Mouse (Mus musculus) layer of hippocampus, adult 18-20 months (tissue): ENCODE data around the gene Bcl2l12. TPM values are rescaled to one million over a fixed set of nuclear protein-coding genes. Genes with fewer than 3 reads are reported as not detected.
A peak's percentile ranks its signal among the peaks of the same experiment; 100 is the strongest.
"Not testable (repeated sequence)": the region's sequence is repeated elsewhere in the genome, so short reads cannot be mapped to it uniquely, and the experiment has no call there.

ENCODE experiments used
- DNase-seq, 2 experiments: peaks; one replicate each; pipeline ENCODE4 v3.0.0; 2022; ENCODE audit warnings: low spot score in 2 of 2
- long read RNA-seq: library from polyadenylated mRNA; stranded (forward); transcript quantifications from one replicate; pipeline ENCODE4 v2.0.0, GENCODE M21; 2021
- total RNA-seq, 2 experiments: library from RNA; stranded (reverse); gene quantifications; 2 replicates each; pipeline ENCODE4 v1.2.3; 2021

The Bcl2l12 gene
- 1 to 10 TPM; 3.1 TPM for total RNA-seq
- long read RNA-seq = 0 reads

DNA sequence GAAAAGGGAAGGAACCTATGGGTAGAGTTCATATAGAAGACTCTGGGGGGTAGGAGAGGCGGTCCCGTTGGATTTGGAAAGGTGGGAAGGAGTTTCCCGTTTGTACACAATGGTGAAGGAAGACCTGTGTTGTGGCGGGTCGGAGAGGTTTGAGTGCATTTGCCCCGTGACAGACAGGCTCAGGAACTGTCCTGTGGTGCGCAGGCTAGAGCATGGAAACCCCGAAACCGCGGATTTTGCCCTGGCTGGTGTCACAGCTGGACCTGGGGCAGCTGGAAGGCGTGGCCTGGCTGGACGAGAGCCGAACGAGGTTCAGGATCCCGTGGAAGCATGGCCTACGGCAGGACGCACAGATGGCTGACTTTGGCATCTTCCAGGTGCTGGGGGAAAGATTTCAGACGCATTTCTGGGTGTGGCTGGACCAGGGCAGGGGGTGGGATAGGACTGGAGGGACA lies at the start of gene Bcl2l12:
Gene Bcl2l12 (minus strand): TSS at position 212 of the 455 bp plus-strand sequence.
- DNase-seq = no peak

DNA sequence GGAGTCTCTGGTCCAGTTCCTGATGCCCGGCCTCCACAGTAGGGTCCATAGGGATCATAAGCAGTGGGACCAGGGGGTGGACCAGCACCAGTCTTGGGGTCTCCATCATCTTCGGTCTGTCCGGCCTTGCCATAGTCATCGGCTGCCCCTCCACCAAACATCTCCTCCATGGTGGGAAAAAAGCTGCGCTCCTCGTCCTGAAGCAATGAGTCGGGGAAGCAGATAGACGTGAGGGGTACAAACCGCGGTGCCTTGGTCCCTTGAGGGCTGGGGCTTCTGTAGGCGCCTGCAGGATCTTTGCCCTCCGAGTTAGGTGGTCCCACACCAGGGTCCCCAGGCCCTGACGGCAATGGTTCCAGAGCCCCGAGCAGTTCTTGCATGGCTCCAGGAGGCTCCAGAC lies 49.0 kb upstream of the Bcl2l12 start:
- no peak for DNase-seq

DNA sequence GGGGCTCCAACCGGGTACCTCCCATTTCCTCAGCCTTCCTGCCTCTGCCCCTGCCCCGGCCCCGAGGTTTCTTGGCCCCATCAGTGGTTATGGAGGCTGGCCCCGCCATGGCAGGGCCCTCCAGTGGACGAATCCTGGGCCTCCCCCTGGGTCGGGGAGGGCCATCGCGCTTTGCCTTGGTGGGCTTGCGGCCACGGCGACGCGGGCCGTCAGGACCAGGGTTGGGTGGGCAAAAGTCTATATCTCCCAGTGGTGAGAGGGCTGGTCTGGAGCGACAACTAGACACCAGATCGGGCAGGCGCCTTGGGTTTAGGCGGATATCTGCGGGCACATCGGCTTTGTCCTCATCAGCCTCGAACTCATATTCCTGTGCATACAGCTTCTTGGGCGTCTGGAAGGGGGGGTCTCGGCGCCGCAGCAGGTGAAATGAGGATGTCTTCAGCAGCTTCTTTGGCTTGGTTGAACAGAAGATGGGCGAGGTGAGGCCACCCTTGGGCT lies 48.4 kb upstream of the Bcl2l12 start:
- no peak for DNase-seq

DNA sequence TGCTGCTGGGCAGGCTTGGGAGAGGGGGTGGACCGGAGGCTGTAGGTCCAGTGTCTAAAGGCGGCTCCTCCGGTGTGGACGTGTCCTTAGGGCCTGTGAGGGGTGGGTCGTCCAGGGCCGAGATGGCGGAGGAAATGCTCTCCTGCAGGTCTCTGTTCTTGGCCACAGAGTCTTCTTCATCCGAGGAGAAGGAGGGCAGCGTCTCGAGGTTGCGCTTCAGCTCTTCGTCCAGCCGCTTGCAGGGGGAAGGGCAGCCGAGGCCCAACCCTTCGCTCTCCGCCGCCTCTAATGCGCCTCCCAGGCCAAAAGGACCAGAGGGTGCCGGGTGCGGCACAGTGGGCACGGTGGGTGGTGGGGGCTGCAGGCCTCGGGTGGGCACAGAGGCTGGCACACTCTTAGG lies 47.2 kb upstream of the Bcl2l12 start:
- DNase-seq = no peak

DNA sequence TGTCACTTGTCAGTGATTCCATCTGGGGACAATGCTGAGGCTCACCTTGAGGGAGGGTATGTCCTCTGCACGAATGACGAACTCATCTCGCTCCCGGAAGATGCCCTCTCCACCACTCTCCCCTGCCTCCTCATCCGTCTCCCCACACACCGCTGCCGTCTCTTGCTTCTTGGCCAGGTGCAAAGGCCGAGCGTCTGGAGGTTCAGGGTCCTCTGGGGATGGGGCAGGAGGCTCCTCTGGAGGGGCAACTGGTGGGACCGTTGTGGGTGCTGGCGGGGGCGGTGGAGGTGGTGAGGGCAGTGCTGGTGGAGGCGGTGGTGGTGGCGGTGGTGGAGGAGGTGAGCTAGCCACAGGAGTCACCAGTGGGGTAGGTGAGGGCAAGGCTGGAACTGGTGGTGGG lies 44.8 kb upstream of the Bcl2l12 start:
- DNase-seq = no peak

DNA sequence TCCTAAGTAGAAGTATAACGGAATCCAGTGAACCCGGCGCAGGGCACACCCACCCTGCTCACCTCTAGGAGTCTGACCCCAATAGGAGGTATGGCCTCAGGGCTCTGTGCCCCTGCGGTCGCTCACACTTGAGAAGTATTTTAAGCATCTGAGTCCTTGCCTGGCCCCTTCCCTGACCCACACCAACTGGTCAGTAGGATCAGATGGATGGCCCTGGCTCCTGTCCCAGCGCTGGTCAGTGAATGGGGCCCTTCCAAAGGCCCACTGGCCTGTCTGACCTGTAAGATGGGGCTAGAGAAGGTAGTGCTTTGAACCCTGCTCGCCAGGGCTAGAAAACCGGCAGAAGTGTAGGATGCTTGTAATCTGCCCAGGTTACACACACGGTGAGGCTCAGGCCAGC lies 42.3 kb upstream of the Bcl2l12 start:
- no peak for DNase-seq

DNA sequence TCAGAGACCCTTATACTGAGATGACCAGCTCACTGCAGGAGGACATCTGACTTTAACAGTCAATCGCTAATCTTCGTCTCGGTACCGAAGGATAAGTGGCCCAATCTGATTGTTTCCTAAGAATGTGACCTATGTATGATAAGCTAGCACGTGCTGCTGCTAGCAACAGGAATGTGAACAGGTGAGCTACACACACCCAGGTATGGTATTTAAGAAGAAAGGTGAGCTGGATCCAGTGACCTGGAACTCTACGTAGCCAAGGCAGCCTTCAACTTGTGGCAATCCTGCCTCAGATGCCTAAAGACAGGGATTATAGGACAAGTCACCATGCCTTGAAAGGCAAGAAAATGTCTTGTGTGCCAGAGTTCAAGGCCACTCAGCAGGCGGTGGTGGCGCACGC lies 39.9 kb upstream of the Bcl2l12 start:
- DNase-seq = no peak

DNA sequence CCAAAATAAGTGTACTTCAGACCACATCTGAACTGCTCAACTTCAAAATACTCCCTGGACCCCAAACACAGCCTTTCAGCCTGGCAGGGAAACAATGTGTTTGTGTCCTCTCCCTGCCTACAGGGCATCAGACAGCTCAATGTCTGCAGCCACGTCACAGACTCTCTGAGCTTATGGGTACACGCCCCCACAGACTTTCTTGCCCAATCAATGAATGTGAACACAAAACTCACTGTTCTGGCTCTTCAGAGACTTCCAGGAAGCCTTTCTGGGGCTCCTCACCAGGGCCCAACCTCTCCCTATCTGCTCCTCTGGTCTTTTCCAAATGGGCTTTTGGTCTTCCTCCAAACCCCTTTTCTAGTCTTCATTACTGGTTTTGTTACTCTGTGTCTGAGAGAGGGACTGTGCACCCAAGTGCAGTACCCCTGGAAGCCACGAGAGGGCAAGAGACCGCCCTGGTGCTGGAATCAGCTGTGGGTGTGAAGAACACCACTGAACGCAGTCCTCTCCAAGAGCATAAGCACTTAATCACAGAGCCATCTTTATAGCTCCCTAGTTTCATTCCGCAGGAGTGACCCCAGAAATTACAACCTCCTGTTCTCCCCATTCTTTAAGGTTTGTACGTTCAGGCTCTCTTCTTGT lies 39.3 kb upstream of the Bcl2l12 start:
- DNase-seq = peak in 1 of 2 experiments; percentile 53

DNA sequence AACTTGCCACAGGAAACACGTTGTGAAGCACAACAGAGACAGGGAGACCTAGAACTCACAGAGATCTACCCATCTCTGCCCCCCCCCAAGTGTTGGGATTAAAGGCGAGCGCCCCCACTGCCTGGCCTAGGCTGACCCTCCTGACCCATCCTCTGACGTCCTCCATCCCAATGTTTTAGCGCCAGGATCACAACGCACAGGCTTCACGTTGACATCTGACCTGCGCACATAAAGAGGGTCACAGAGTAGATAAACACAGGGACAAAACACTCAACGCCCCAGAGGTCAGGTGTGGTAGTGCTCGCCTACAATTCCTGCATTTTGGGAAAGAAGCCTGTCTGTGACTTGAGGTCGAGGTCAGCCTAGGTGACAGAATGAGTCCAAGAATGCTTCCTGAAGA lies 38.2 kb upstream of the Bcl2l12 start:
- DNase-seq = no peak

DNA sequence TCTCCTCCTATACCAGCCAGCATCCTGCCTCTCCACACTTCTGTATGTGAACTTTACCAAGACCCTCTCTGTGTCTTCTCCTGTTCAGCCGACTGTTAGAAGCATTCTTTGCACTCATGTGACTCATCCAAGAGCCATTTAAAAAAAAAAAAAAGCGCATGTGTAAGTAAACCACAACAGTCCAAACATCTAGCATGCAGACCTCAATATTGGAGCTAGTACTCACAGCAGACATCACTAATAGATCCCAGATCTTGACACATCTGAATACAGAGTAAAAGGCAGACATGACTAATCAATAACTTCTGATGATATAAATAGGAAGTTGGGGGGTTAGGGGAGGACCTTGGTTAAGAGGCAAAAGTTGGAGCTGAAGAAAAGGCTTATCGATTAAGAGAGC lies 37.1 kb upstream of the Bcl2l12 start:
- DNase-seq = no peak

DNA sequence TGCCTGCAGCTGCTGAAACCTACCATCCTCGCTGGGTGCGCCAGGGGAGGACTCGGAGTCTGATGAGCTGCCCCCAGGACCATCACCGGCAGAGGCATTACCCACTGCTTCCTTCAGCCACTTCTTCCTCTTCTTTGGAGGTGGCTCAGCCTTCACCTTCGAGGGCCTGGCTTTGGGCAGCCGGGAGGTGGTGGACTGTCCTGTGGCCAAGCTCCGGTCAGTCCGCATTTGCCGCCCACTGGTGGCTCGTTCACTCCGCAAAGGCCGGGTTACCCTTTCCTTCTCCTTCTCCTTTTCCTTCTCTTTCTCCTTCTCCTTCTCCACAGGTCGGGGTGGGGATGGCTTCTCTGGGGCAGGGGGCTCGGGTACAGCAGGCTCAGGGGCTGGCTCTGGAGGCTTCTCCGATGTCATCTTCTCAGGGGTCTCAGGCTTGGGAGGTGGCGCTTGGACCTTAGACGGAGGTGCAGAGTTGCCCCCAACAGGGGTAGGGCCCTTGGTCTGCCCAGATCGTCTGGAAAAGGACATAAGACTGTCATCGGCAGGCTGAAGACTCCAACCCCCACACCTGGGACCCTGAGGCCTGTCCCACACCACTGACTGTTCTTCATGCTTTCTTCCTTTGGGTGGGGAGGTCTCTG lies 35.3 kb upstream of the Bcl2l12 start:
- no peak for DNase-seq

DNA sequence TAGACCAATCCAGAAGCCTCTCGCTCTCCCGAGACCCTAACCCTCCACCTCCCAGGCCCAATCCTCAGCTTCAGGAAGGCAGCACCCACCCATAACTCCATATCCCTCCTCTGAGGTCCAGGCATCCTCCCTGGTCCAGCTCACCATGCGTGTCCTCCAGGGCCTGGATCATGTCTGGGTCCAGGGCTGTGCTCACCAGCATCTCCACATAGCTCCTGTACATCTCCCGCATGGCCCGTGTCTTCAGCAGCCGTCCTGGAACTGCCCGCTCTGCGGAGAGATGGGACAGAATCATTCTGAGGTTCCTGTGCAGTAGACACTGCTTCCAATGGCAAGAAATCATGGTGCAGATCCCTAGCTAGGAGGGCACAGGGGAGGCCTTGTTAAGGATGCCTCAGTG lies 32.3 kb upstream of the Bcl2l12 start:
- no peak for DNase-seq

DNA sequence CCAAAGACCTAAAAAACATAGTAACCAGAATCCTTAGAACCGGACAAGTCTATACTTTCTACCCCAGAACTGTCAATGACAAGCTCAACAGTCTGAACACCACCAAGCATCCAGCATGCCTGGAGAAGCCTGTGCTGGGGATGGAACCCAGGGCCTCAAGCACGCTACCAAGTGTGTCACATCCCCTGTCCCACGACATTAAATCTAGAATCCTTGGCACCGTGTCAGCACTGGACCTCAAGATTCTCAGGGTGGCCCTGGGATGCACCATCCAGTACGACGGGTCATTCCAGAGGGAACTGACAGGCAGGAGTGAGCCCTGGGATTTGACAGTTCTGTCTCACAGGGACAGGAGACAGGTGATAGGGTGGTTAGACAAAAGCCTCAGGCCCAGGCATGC lies 31.5 kb upstream of the Bcl2l12 start:
- DNase-seq = no peak

DNA sequence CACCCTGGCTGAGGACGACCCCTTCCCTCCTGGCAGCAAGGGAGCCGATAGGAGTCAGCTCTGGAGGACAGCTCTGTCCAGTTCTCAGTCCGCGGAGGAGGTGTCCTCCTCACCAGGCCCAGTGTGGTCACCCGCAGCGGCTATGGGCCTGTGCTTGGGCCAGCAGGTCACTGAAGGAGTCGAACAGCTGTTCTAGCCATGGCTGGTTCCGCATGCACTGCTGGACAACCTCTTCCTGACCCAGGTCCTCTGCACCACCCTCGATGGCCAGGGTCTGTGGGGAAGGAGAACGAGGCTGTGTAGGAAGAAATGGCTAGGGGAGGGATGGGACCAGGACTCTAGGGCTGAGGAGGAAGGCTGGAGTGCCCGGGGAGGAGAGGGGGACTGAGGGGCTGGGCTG lies 29.8 kb upstream of the Bcl2l12 start:
- no peak for DNase-seq

DNA sequence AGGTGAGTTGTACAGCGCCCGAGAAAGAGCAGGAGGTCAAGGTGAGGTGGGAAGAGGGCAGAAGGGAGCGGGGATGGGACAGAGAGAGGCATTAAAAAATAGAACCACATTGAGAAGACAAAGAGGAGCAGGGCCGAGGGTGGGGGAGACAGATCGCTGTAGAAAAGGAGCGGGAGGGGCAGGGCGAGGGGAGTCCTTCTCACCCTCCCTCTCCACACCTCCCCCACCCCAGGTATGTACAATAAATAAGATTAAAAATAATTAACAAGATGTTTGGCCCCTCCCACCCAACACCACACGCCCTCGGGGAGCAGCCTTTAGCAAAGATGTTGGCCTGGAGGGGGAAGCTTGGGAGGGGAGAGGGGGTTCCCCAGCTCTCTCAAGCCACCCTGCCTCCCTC lies 29.2 kb upstream of the Bcl2l12 start:
- DNase-seq = no peak

DNA sequence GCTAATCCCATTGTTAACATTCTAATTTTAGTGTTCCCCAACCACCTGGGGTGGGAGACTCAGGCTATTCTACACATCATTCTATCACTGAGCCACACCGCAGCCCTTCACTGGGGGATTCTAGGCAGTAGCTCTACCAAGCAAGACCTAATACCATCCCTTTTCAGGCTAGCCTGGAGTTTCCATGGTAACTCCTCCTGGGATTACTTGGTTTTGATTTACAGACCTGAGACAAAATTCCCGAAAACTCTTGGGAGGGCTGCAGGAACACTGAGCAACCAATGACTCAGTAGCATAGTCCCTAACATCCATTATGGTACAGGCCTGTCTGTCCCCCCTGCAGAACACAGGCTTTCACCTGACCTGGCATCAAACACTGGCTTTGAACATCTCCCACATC lies 27.7 kb upstream of the Bcl2l12 start:
- no peak for DNase-seq

DNA sequence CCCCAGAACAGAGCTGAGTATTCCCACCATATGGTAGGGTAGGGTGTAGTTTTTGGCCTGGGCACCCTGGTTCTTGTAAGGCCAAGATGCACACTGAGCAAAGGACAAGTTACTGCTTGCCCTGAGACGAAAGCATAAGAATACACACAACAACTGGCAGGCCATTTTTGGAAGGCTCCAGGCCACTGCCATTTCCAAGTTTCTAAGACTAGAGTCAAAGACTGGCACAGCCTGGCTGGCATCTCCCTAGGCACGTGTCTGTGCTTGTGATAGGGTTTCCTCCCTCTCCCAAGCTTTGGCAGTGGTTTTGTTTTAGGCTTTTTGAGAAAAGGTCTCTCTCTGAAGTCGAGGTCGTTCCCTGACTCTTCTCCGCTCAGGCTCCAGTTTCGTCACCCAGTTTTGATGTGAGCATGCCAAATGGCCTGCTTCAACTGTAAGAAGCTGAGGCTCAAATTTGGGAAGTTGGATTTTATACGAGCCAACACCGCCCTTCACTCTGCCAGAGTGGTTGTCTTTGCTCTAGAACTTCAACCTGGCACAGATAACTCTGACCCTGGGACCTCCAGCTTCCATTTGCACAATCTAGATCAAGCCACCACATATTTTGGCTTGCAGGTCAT lies 27.2 kb upstream of the Bcl2l12 start:
- DNase-seq = no peak

DNA sequence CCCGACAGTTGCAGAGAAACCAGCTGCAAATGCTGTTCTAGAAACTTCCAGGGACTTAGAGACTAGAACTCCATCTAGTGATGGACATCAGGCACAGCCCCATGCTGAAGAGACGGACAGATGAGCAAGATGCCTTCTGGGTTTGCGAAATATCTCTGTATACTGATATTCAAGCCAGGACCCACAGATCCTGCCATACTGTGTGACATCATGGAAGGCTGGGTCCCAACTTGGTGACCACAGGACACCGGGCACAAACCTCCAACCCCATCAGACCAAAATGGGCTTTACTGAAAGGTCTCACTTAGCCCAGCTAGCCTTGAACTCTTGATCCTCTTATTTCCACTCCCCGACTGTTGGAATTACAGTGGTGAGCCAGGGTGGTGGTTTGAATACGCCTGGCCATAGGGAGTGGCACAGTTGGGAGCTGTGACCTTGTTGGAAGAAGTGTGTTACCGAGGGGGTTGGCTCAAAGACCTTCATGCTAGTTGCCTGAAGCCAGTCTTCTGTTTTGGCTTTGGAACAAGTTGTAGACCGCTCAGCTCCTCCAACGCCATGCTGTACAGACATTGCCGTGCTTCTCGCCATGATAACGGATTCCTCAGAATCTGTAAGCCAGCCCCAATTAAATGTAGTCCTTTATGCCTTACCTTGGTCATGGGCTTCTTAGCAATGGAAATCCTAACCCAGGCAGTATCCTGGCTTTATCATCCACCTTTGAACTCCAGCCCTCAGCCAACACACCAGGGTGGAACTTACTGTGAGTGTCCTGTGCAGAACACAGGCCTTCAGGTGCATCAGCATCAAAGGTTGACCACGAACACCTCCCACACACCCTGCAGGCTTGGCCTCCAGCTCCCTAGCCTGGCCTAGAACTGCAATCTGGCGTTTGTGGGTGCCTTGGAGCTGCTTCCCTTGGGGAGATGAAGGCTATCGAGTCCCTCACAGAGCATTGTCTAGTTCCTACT lies 26.1 kb upstream of the Bcl2l12 start:
- no peak for DNase-seq

DNA sequence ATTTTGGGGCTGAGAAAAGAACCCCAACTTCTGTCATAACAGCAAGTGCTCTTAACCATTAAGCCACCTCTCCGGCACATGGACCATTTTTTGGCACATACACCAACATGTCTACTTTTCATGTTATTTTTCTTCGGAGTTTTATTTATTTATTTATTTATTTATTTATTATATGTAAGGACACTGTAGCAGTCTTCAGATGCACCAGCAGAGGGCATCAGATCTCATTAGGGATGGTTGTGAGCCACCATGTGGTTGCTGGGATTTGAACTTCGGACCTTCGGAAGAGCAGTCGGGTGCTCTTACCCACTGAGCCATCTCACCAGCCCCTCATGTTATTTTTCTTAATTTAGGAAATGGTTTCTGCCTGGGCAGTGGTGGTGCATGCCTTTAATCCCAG lies 25.2 kb upstream of the Bcl2l12 start:
- not testable (repeated sequence) for DNase-seq

DNA sequence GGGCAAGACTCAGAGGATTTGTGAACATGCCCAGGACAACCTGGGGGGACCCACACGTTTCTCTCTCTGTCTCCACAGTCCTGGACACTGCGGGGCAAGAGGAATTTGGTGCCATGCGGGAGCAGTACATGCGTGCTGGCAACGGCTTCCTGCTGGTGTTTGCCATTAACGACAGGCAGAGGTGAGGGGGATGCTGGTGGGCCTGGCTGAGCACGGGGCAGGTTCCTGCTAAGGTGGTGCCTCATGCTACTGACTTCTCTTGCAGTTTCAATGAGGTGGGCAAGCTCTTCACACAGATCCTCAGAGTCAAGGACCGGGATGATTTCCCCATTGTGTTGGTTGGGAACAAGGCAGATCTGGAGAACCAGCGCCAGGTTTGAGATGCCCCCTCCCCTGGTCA lies 21.7 kb upstream of the Bcl2l12 start:
- DNase-seq = no peak

DNA sequence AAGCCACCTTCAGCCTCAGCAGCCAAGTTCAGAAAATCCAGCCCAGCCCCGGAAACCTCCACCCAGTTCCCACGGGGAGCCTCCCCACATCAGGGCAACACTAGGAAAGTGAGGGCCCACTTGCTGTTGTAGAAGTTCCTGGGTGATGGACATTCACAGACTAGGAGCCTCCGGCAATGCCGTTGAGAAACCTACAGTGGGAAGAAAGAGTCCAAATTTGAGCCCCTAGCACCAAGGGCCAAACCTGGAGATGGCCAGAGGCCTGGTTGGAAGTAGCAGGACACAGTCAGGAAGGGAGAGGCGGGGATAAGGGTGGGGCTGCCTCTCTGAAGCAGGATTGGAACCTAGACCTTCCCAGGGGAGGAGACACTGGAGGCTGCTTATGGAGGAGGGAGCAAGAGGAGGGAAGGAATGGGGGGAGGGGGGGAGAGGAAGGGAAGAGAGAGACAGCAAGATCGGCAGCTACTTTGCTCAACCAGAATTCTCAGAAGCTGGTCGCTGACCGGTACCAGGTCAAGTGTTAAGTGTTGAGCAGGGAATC lies 20.6 kb upstream of the Bcl2l12 start:
- no peak for DNase-seq
